Comparison of ENCODE assay signal across 8 mouse cellular contexts in the genomic region with DNA sequence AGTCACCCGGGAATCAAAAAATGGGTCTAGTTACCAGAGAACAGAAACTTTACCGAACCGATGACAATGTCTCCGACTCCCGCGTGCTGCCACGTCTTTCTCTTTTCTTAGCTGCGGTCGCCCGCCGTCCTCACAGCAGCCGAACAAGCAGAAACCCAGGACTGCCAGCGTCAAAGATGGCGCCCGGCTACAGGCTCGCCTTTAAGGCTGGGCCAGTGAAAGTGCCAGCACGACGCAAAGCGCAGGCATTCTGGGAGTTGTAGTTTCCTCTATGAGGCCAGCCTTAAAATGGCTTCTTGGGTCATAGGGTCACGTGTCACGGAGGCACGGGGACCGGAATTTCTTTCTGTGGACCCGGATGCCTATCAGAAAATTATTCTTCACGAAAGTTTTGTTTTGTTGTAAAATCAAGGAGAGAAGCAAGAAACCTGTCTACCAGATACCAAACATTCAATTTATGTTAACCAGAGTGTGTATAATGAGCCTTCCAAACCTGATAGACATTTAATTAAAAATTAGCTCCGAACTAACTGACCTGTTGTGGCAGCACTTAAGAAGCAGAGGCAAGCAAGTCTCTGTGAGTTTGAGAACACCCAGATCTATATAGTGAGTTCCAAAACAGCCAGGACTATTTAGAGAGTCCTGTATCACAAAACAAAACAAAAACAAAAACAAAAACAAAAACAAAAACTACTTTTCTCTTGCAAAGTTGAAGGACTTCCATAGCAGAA. TPM values are rescaled to one million over a fixed set of nuclear protein-coding genes. Genes with fewer than 3 reads are reported as not detected.
DNase-seq lines count a peak whose midpoint lies in the region; ATAC-seq and TF ChIP-seq lines count a peak whose summit lies in the region.

A gene (minus strand): TSS at position 116 of the 731 bp plus-strand sequence.

- peak; percentile 60 to 89; a peak in 3 of 4 replicates for TF ChIP-seq POLR2A in MEL (IDR thresholded peaks at IDR 0.05; ENCODE audit: control insufficient read depth in 1 of 2, insufficient read depth in 1 of 2, low read depth in 1 of 2, low read length in 2 of 2, poor library complexity in 1 of 2)
- TF ChIP-seq POLR2A in cerebellum, adult 2 months (IDR thresholded peaks at IDR 0.05; ENCODE audit: borderline replicate concordance, insufficient read depth, low read length), result peak; percentile 68; the same call in 1 of the 2 replicates

- peaks cover 3 to 22% of the 10 kb centered on the region in 2 experiments; a peak in 3 of 4 replicates for H3K4me1 ChIP-seq in MEL (ENCODE audit: control insufficient read depth in 1 of 2, insufficient read depth in 2 of 2, low read length in 2 of 2)
- H3K4me1 ChIP-seq in cerebellum, adult 2 months (ENCODE audit: control insufficient read depth, insufficient read depth, low read length), result peaks cover 7% of the 10 kb centered on the region; the same call in 1 of the 2 replicates
- H3K4me1 ChIP-seq in forebrain, postnatal 0 days (ENCODE audit: insufficient read depth), result peaks cover 27% of the 10 kb centered on the region
- H3K4me1 ChIP-seq in lung, embryonic 15.5 days, result peaks cover 36% of the 10 kb centered on the region

- no peak for TF ChIP-seq RAD21 in MEL (IDR thresholded peaks at IDR 0.05; ENCODE audit: low read depth, low read length)

- peaks cover 43% of the 10 kb centered on the region for H3K79me2 ChIP-seq in MEL (ENCODE audit: control insufficient read depth, insufficient read depth, low read length, poor library complexity)

- peak; percentile 97 for DNase-seq in MEL (ENCODE audit: low read depth, low spot score)
- DNase-seq in cerebellum, adult 2 months, result peak; percentile 91 to 95
- DNase-seq in forebrain, postnatal 0 days, result peak; percentile 96
- DNase-seq in heart, postnatal 4 days, result peak; percentile 93
- DNase-seq in layer of hippocampus, adult 8-10 months (ENCODE audit: low spot score in 2 of 2), result peak; percentile 92 to 93
- DNase-seq in ovary, adult 18-20 months (ENCODE audit: low spot score), result peak; percentile 90
- DNase-seq in thymus, postnatal 0 days (ENCODE audit: low spot score), result peak; percentile 96

- peak within 1 kb of the TSS; percentile 95 for H3K4me2 ChIP-seq in forebrain, postnatal 0 days (ENCODE audit: low read depth)
- H3K4me2 ChIP-seq in lung, embryonic 15.5 days, result peak within 1 kb of the TSS; percentile 75

- H3K9ac ChIP-seq in MEL (ENCODE audit: control insufficient read depth, low read depth, low read length, poor library complexity, severe bottlenecking), result peak within 1 kb of the TSS; percentile 100
- peak within 1 kb of the TSS; percentile 79 for H3K9ac ChIP-seq in forebrain, postnatal 0 days
- H3K9ac ChIP-seq in lung, embryonic 15.5 days, result peak within 1 kb of the TSS; percentile 87

- WGBS in cerebellum, adult 2 months, result 1% methylated on average over 26 of the region's 26 CpGs
- 1% methylated on average over 26 of the region's 26 CpGs for whole genome bisulfite sequencing in forebrain, postnatal 0 days
- 2% methylated on average over 26 of the region's 26 CpGs for WGBS in lung, embryonic 15.5 days

- H3K4me3 ChIP-seq in MEL (ENCODE audit: control insufficient read depth in 1 of 2, insufficient read depth in 1 of 2, low read depth in 2 of 2, low read length in 2 of 2), result peak within 1 kb of the TSS; percentile 88 to 100
- H3K4me3 ChIP-seq in cerebellum, adult 2 months (replicated peaks; ENCODE audit: insufficient read depth, low read depth, low read length), result peak within 1 kb of the TSS; percentile 95
- H3K4me3 ChIP-seq in forebrain, postnatal 0 days (ENCODE audit: low read depth, low read length), result peak within 1 kb of the TSS; percentile 91
- peak within 1 kb of the TSS; percentile 82 for H3K4me3 ChIP-seq in lung, embryonic 15.5 days

- H3K27me3 ChIP-seq in MEL (ENCODE audit: control insufficient read depth in 1 of 2, insufficient read depth in 2 of 2, low read length in 2 of 2), result no peaks in the 10 kb centered on the region
- no peaks in the 10 kb centered on the region for H3K27me3 ChIP-seq in cerebellum, adult 2 months (ENCODE audit: control insufficient read depth, insufficient read depth, low read length)
- no peaks in the 10 kb centered on the region for H3K27me3 ChIP-seq in forebrain, postnatal 0 days (ENCODE audit: insufficient read depth, low read length)
- H3K27me3 ChIP-seq in lung, embryonic 15.5 days, result no peaks in the 10 kb centered on the region

- ATAC-seq in forebrain, postnatal 0 days, result peak; percentile 99
- peak; percentile 97 for ATAC-seq in lung, embryonic 15.5 days (ENCODE audit: borderline replicate concordance, extremely low read depth, low FRiP score, low TSS enrichment)

- H3K9me3 ChIP-seq in MEL (replicated peaks; ENCODE audit: insufficient read depth, low read length), result no peaks in the 10 kb centered on the region
- no peaks in the 10 kb centered on the region for H3K9me3 ChIP-seq in forebrain, postnatal 0 days (ENCODE audit: low read length)
- no peaks in the 10 kb centered on the region for H3K9me3 ChIP-seq in lung, embryonic 15.5 days

- TF ChIP-seq CTCF in MEL (IDR thresholded peaks at IDR 0.05 in 2 of 3, conservative IDR thresholded peaks at IDR 0.05 in 1 of 3; ENCODE audit: control insufficient read depth in 1 of 3, insufficient read depth in 1 of 3, low read depth in 2 of 3, low read length in 3 of 3, poor library complexity in 1 of 3, severe bottlenecking in 1 of 3), result no peak
- no peak for TF ChIP-seq CTCF in cerebellum, adult 2 months (IDR thresholded peaks at IDR 0.05; ENCODE audit: borderline replicate concordance, insufficient read depth, low read depth, low read length)
- TF ChIP-seq CTCF in forebrain, postnatal 0 days (IDR thresholded peaks at IDR 0.05; ENCODE audit: low read depth), result no peak

- no peak; a peak in 1 of 4 replicates for TF ChIP-seq EP300 in MEL (IDR thresholded peaks at IDR 0.05; ENCODE audit: low read depth in 1 of 2, low read length in 2 of 2)

- H3K27ac ChIP-seq in MEL (ENCODE audit: control insufficient read depth, low read depth, low read length), result peak within 1 kb of the TSS; percentile 92
- H3K27ac ChIP-seq in cerebellum, adult 2 months (ENCODE audit: insufficient read depth, low read length), result peak within 1 kb of the TSS; percentile 67; the same call in 1 of the 2 replicates
- H3K27ac ChIP-seq in forebrain, postnatal 0 days (ENCODE audit: low read depth, low read length), result peak within 1 kb of the TSS; percentile 96
- H3K27ac ChIP-seq in lung, embryonic 15.5 days, result peak within 1 kb of the TSS; percentile 92

- H3K36me3 ChIP-seq in MEL (ENCODE audit: control insufficient read depth in 1 of 2, insufficient read depth in 2 of 2, low read length in 2 of 2), result peaks cover 3 to 37% of the 10 kb centered on the region in 2 experiments; a peak in 3 of 4 replicates
- H3K36me3 ChIP-seq in forebrain, postnatal 0 days (ENCODE audit: insufficient read depth), result peaks cover 11% of the 10 kb centered on the region; the same call in 1 of the 2 replicates
- H3K36me3 ChIP-seq in lung, embryonic 15.5 days, result peaks cover 26% of the 10 kb centered on the region

TF ChIP-seq in MEL, 35 proteins besides CTCF, POLR2A, EP300 and RAD21 (continues in another document):
- TF ChIP-seq RCOR1 (IDR thresholded peaks at IDR 0.05; ENCODE audit: low read depth, low read length) (no peak), GABPA (IDR thresholded peaks at IDR 0.05; ENCODE audit: low read depth, low read length) (no peak), MEF2A (IDR thresholded peaks at IDR 0.05; ENCODE audit: extremely low read depth, insufficient replicate concordance, low read depth, low read length, poor library complexity, severe bottlenecking) (no peak), USF1 (IDR thresholded peaks at IDR 0.05; ENCODE audit: low read depth, low read length) (peak; percentile 98), MXI1 (IDR thresholded peaks at IDR 0.05; ENCODE audit: low read depth, low read length) (peak; percentile 91), MAX (IDR thresholded peaks at IDR 0.05; ENCODE audit: low read length) (peak; percentile 97), TCF12 (IDR thresholded peaks at IDR 0.05; ENCODE audit: low read depth, low read length) (peak; percentile 38), CHD1 (IDR thresholded peaks at IDR 0.05; ENCODE audit: low read depth, low read length) (no peak), CHD2 (IDR thresholded peaks at IDR 0.05; ENCODE audit: low read length) (no peak), JUND (IDR thresholded peaks at IDR 0.05; ENCODE audit: low read depth, low read length) (no peak), MYC (IDR thresholded peaks at IDR 0.05; ENCODE audit: low read depth, low read length) (peak; percentile 94), POLR2AphosphoS2 (IDR thresholded peaks at IDR 0.05; ENCODE audit: low read length) (no peak), HCFC1 (IDR thresholded peaks at IDR 0.05; ENCODE audit: low read depth, low read length) (peak; percentile 100), ZKSCAN1 (IDR thresholded peaks at IDR 0.05; ENCODE audit: low read depth, low read length) (no peak), ELF1 (IDR thresholded peaks at IDR 0.05; ENCODE audit: low read depth, low read length) (peak; percentile 66), NELFE (IDR thresholded peaks at IDR 0.05; ENCODE audit: low read depth, low read length) (peak; percentile 76), ETS1 (IDR thresholded peaks at IDR 0.05; ENCODE audit: low read depth, low read length) (peak; percentile 29), MAZ (IDR thresholded peaks at IDR 0.05; ENCODE audit: low read depth, low read length) (no peak), SMC3 (IDR thresholded peaks at IDR 0.05; ENCODE audit: low read depth, low read length) (no peak), MYB (IDR thresholded peaks at IDR 0.05; ENCODE audit: low read depth, low read length) (no peak), ZNF384 (IDR thresholded peaks at IDR 0.05; ENCODE audit: low read depth, low read length) (no peak), GATA1 (IDR thresholded peaks at IDR 0.05; ENCODE audit: low read depth, low read length) (no peak), NRF1 (IDR thresholded peaks at IDR 0.05; ENCODE audit: insufficient read depth, low read depth, low read length, poor library complexity, severe bottlenecking) (peak; percentile 49; the same call in 1 of the 2 replicates), BHLHE40 (IDR thresholded peaks at IDR 0.05; ENCODE audit: borderline replicate concordance, low read depth, low read length) (peak; percentile 88)

RNA-seq across cellular contexts. Expression of the gene that starts here (rescaled TPM):
- total RNA-seq in MEL (2012; rRNA removed), result 0.92 and 1.0 TPM in 2 replicates
- 1 to 10 TPM in 1 of 2 experiments, not detected in 1; 5.2 TPM for polyA plus RNA-seq in MEL (2012; ENCODE audit: insufficient read depth in 1 of 2, insufficient read length in 2 of 2, low read depth in 1 of 2, low replicate concordance in 2 of 2, missing spikeins in 1 of 2)
- polyA plus RNA-seq in cerebellum, adult 2 months (2012; rRNA removed), result 5.4 and 5.5 TPM in 2 replicates
- 7.0 and 10.0 TPM in 2 replicates for total RNA-seq in forebrain, postnatal 0 days (2014; rRNA removed)
- 0.78 and 1.4 TPM in 2 replicates for polyA plus RNA-seq in forebrain, postnatal 0 days (2015; fragmentation: Nextera tagmentation; extraction: Ambion mirVana)
- total RNA-seq in heart, postnatal 4 days (2021), result 10 to 100 TPM; 37.3 to 40.5 TPM
- 10 to 100 TPM; 21.9 to 34.1 (median 30.1) TPM for total RNA-seq in layer of hippocampus, adult 8-10 months (2022)
- 5.4 TPM in 2 replicates for polyA plus RNA-seq in lung, embryonic 15.5 days (2015; fragmentation: Nextera tagmentation; extraction: Ambion mirVana)
- polyA plus RNA-seq in thymus, postnatal 0 days (2015; fragmentation: Nextera tagmentation; extraction: Ambion mirVana), result 2.3 and 3.0 TPM in 2 replicates

Comparison
In these comparisons a context has a peak if more than half of its experiments do, and no peak if none do; other contexts are left out.
1. Peak in every context shown above with its lines: DNase-seq, ATAC-seq, H3K4me3 ChIP-seq and H3K27ac ChIP-seq.